Mouse (Mus musculus): ENCODE results near the gene Rps6ka4. TPM values are rescaled to one million over a fixed set of nuclear protein-coding genes. Genes with fewer than 3 reads are reported as not detected.
A peak's percentile ranks its signal among the peaks of the same experiment; 100 is the strongest.

Rps6ka4 gene
- polyA plus RNA-seq, 1 experiment from 2014 or later, result 34.2 TPM

GRCm38 (mm10) chr19:6859032-6859651 is 18.7 kb upstream of the Rps6ka4 start:
- ATAC-seq (ENCODE audit: insufficient number of reproducible peaks, low FRiP score, low TSS enrichment, low read depth), result no peak
- H3K9ac ChIP-seq, result no peak overlapping the region

GRCm38 (mm10) chr19:6858031-6858430 is 17.6 kb upstream of the Rps6ka4 start, which contains the start of gene Ccdc88b:
Gene Ccdc88b (minus strand): TSS chr19:6858211.
- ATAC-seq (ENCODE audit: insufficient number of reproducible peaks, low FRiP score, low TSS enrichment, low read depth), result no peak
- Histone ChIP-seq H3K4me2 (replicated peaks) (no peak within 1 kb of the TSS), H3K4me3 (replicated peaks) (no peak within 1 kb of the TSS), H3K27ac (replicated peaks) (0 out of 2 replicates have a peak within 1 kb of the TSS, but pooled peaks have one; percentile 28), H3K9me3 (replicated peaks) (no peaks in the 10 kb centered on the region), H3K9ac (no peak within 1 kb of the TSS), H3K27me3 (peaks cover 18% of the 10 kb centered on the region), H3K4me1 (peaks cover 15% of the 10 kb centered on the region), H3K36me3 (no peaks in the 10 kb centered on the region)
- 68% methylated on average over 7 of the region's 7 CpGs for WGBS

More at GRCm38 (mm10) chr19:6859032-6859651, 18.7 kb upstream of the Rps6ka4 start:
- H3K4me3 ChIP-seq (replicated peaks), result no peak overlapping the region
- no peaks in the 10 kb centered on the region for H3K36me3 ChIP-seq
- no peaks in the 10 kb centered on the region for H3K9me3 ChIP-seq (replicated peaks)
- H3K4me2 ChIP-seq (replicated peaks), result no peak overlapping the region
- no peak overlapping the region for H3K27ac ChIP-seq (replicated peaks)
- H3K27me3 ChIP-seq, result peaks cover 17% of the 10 kb centered on the region
- 64% methylated on average over 2 of the region's 2 CpGs for whole genome bisulfite sequencing
- H3K4me1 ChIP-seq, result peaks cover 15% of the 10 kb centered on the region

GRCm38 (mm10) chr19:6857391-6858005 is 17.1 kb upstream of the Rps6ka4 start:
- H3K36me3 ChIP-seq, result no peaks in the 10 kb centered on the region
- WGBS, result 70% methylated on average over 9 of the region's 9 CpGs
- H3K4me1 ChIP-seq, result peaks cover 15% of the 10 kb centered on the region
- H3K9me3 ChIP-seq (replicated peaks), result no peaks in the 10 kb centered on the region
- H3K27ac ChIP-seq (replicated peaks), result no peak overlapping the region
- no peak overlapping the region for H3K4me3 ChIP-seq (replicated peaks)
- no peak overlapping the region for H3K9ac ChIP-seq
- peaks cover 18% of the 10 kb centered on the region for H3K27me3 ChIP-seq
- ATAC-seq (ENCODE audit: insufficient number of reproducible peaks, low FRiP score, low TSS enrichment, low read depth), result no peak; the same call in 1 of the 2 replicates
- no peak overlapping the region for H3K4me2 ChIP-seq (replicated peaks)

- peaks cover 18% of the 10 kb centered on the region for H3K27me3 ChIP-seq
- H3K36me3 ChIP-seq, result no peaks in the 10 kb centered on the region
- 55% methylated on average over 3 of the region's 3 CpGs for WGBS
- H3K9ac ChIP-seq, result no peak overlapping the region
- no peak overlapping the region for H3K27ac ChIP-seq (replicated peaks)
- no peak overlapping the region for H3K4me3 ChIP-seq (replicated peaks)
- no peak for ATAC-seq (ENCODE audit: insufficient number of reproducible peaks, low FRiP score, low TSS enrichment, low read depth)
- no peaks in the 10 kb centered on the region for H3K9me3 ChIP-seq (replicated peaks)
- no peak overlapping the region for H3K4me2 ChIP-seq (replicated peaks)
- H3K4me1 ChIP-seq, result peaks cover 15% of the 10 kb centered on the region
Measured at GRCm38 (mm10) chr19:6857003-6857360, 16.5 kb upstream of the Rps6ka4 start.

GRCm38 (mm10) chr19:6856281-6857002 is 16.0 kb upstream of the Rps6ka4 start:
- H3K9ac ChIP-seq, result no peak overlapping the region
- no peaks in the 10 kb centered on the region for H3K9me3 ChIP-seq (replicated peaks)
- no peaks in the 10 kb centered on the region for H3K36me3 ChIP-seq
- 45% methylated on average over 12 of the region's 12 CpGs for WGBS
- peaks cover 15% of the 10 kb centered on the region for H3K4me1 ChIP-seq
- H3K27ac ChIP-seq (replicated peaks), result no peak overlapping the region
- H3K4me3 ChIP-seq (replicated peaks), result no peak overlapping the region
- no peak for ATAC-seq (ENCODE audit: insufficient number of reproducible peaks, low FRiP score, low TSS enrichment, low read depth)
- H3K27me3 ChIP-seq, result peaks cover 18% of the 10 kb centered on the region
- no peak overlapping the region for H3K4me2 ChIP-seq (replicated peaks)

- H3K9me3 ChIP-seq (replicated peaks), result no peaks in the 10 kb centered on the region
- peaks cover 15% of the 10 kb centered on the region for H3K4me1 ChIP-seq
- H3K27ac ChIP-seq (replicated peaks), result no peak overlapping the region
- peak overlapping the region; percentile 40 for H3K4me2 ChIP-seq (replicated peaks)
- no peak overlapping the region for H3K9ac ChIP-seq
- H3K4me3 ChIP-seq (replicated peaks), result peak overlapping the region; percentile 21
- no peaks in the 10 kb centered on the region for H3K36me3 ChIP-seq
- 12% methylated on average over 38 of the region's 38 CpGs for WGBS
- no peak for ATAC-seq (ENCODE audit: insufficient number of reproducible peaks, low FRiP score, low TSS enrichment, low read depth)
- H3K27me3 ChIP-seq, result peaks cover 21% of the 10 kb centered on the region
Measured at GRCm38 (mm10) chr19:6855225-6856031, 15.0 kb upstream of the Rps6ka4 start.

- H3K4me3 ChIP-seq (replicated peaks), result 0 out of 2 replicates have a peak overlapping the region, but pooled peaks have one; percentile 21
- WGBS, result 83% methylated on average over 12 of the region's 12 CpGs
- peaks cover 15% of the 10 kb centered on the region for H3K4me1 ChIP-seq
- H3K9me3 ChIP-seq (replicated peaks), result no peaks in the 10 kb centered on the region
- peaks cover 27% of the 10 kb centered on the region for H3K27me3 ChIP-seq
- H3K27ac ChIP-seq (replicated peaks), result no peak overlapping the region
- no peaks in the 10 kb centered on the region for H3K36me3 ChIP-seq
- H3K9ac ChIP-seq, result no peak overlapping the region
- ATAC-seq (ENCODE audit: insufficient number of reproducible peaks, low FRiP score, low TSS enrichment, low read depth), result no peak
- H3K4me2 ChIP-seq (replicated peaks), result peak overlapping the region; percentile 40; the same call in 1 of the 2 replicates
Measured at GRCm38 (mm10) chr19:6854658-6855057, 14.2 kb upstream of the Rps6ka4 start.

GRCm38 (mm10) chr19:6853903-6854302 is 13.5 kb upstream of the Rps6ka4 start:
- Histone ChIP-seq H3K4me3 (replicated peaks) (no peak overlapping the region), H3K27me3 (peaks cover 34% of the 10 kb centered on the region), H3K9me3 (replicated peaks) (no peaks in the 10 kb centered on the region), H3K4me2 (replicated peaks) (no peak overlapping the region), H3K36me3 (no peaks in the 10 kb centered on the region), H3K27ac (replicated peaks) (no peak overlapping the region), H3K4me1 (peaks cover 15% of the 10 kb centered on the region), H3K9ac (no peak overlapping the region)
- no peak for ATAC-seq (ENCODE audit: insufficient number of reproducible peaks, low FRiP score, low TSS enrichment, low read depth)
- WGBS, result 76% methylated on average over 8 of the region's 8 CpGs

- H3K4me2 ChIP-seq (replicated peaks), result no peak overlapping the region
- no peak overlapping the region for H3K27ac ChIP-seq (replicated peaks)
- H3K27me3 ChIP-seq, result peaks cover 47% of the 10 kb centered on the region
- no peak overlapping the region for H3K9ac ChIP-seq
- 66% methylated on average over 21 of the region's 21 CpGs for WGBS
- H3K4me1 ChIP-seq, result peaks cover 23% of the 10 kb centered on the region
- H3K36me3 ChIP-seq, result no peaks in the 10 kb centered on the region
- H3K4me3 ChIP-seq (replicated peaks), result no peak overlapping the region
- no peak for ATAC-seq (ENCODE audit: insufficient number of reproducible peaks, low FRiP score, low TSS enrichment, low read depth)
- H3K9me3 ChIP-seq (replicated peaks), result no peaks in the 10 kb centered on the region
Measured at GRCm38 (mm10) chr19:6852393-6853305, 12.2 kb upstream of the Rps6ka4 start.

- H3K9ac ChIP-seq, result no peak overlapping the region
- H3K27ac ChIP-seq (replicated peaks), result no peak overlapping the region
- ATAC-seq (ENCODE audit: insufficient number of reproducible peaks, low FRiP score, low TSS enrichment, low read depth), result no peak
- no peaks in the 10 kb centered on the region for H3K9me3 ChIP-seq (replicated peaks)
- peaks cover 28% of the 10 kb centered on the region for H3K4me1 ChIP-seq
- WGBS, result 81% methylated on average over 3 of the region's 3 CpGs
- H3K4me3 ChIP-seq (replicated peaks), result no peak overlapping the region
- H3K27me3 ChIP-seq, result peaks cover 58% of the 10 kb centered on the region
- no peaks in the 10 kb centered on the region for H3K36me3 ChIP-seq
- no peak overlapping the region for H3K4me2 ChIP-seq (replicated peaks)
Measured at GRCm38 (mm10) chr19:6851497-6851896, 11.1 kb upstream of the Rps6ka4 start.

All from embryonic facial prominence, embryonic 15.5 days (tissue).